Mouse (Mus musculus): ENCODE measurements around the gene Cdc34. TPM values are rescaled to one million over a fixed set of nuclear protein-coding genes. Genes with fewer than 3 reads are reported as not detected.

Gene Cdc34
- total RNA-seq (2014; rRNA removed; ENCODE audit: low replicate concordance) (162 and 183 TPM in 2 replicates), polyA plus RNA-seq (2015; fragmentation: Nextera tagmentation; extraction: Ambion mirVana) (115 and 120 TPM in 2 replicates)

- peak; percentile 99 for DNase-seq (ENCODE audit: low spot score)
- no peaks in the 10 kb centered on the region for H3K27me3 ChIP-seq (ENCODE audit: control insufficient read depth, insufficient read depth, low read length)
- H3K4me1 ChIP-seq (ENCODE audit: control insufficient read depth, insufficient read depth): peaks cover 25% of the 10 kb centered on the region
- ATAC-seq (ENCODE audit: insufficient read depth, low read depth): peak; percentile 90
- H3K27ac ChIP-seq (ENCODE audit: low read depth): peak within 1 kb of the TSS; percentile 96
- no peaks in the 10 kb centered on the region for H3K9me3 ChIP-seq (replicated peaks; ENCODE audit: control insufficient read depth, low read length)
- H3K9ac ChIP-seq (replicated peaks; ENCODE audit: low read depth, low read length): peak within 1 kb of the TSS; percentile 94
- H3K4me3 ChIP-seq (ENCODE audit: low read depth, low read length): peak within 1 kb of the TSS; percentile 90
- under 1% methylated on average over 78 of the region's 84 CpGs for WGBS
- peak within 1 kb of the TSS; percentile 88 for H3K4me2 ChIP-seq (ENCODE audit: low read depth, low read length)
- H3K36me3 ChIP-seq (replicated peaks; ENCODE audit: control insufficient read depth, insufficient read depth, low read length): peaks cover 23% of the 10 kb centered on the region
- peak; percentile 14; the same call in 1 of the 2 replicates for TF ChIP-seq CTCF (IDR thresholded peaks at IDR 0.05; ENCODE audit: low read depth)
- TF ChIP-seq EP300 (IDR thresholded peaks at IDR 0.05; ENCODE audit: low read depth): no peak; the same call in 1 of the 2 replicates
Measured at GRCm38 (mm10) chr10:79681591-79682245, at the start of gene Cdc34. TSS of gene Cdc34 (plus strand) at chr10:79682195.

- DNase-seq (ENCODE audit: low spot score) (no peak), ATAC-seq (ENCODE audit: insufficient read depth, low read depth) (no peak)
- TF ChIP-seq EP300 (IDR thresholded peaks at IDR 0.05; ENCODE audit: low read depth) (no peak), CTCF (IDR thresholded peaks at IDR 0.05; ENCODE audit: low read depth) (no peak)
- H3K9me3 ChIP-seq (replicated peaks; ENCODE audit: control insufficient read depth, low read length): no peaks in the 10 kb centered on the region
- no peak overlapping the region for H3K9ac ChIP-seq (replicated peaks; ENCODE audit: low read depth, low read length)
- H3K36me3 ChIP-seq (replicated peaks; ENCODE audit: control insufficient read depth, insufficient read depth, low read length): no peaks in the 10 kb centered on the region
- no peak overlapping the region for H3K27ac ChIP-seq (ENCODE audit: low read depth)
- H3K4me3 ChIP-seq (ENCODE audit: low read depth, low read length): no peak overlapping the region
- no peak overlapping the region for H3K4me2 ChIP-seq (ENCODE audit: low read depth, low read length)
- peaks cover 23% of the 10 kb centered on the region for H3K27me3 ChIP-seq (ENCODE audit: control insufficient read depth, insufficient read depth, low read length)
- WGBS: 72% methylated on average over 17 of the region's 17 CpGs
- no peaks in the 10 kb centered on the region for H3K4me1 ChIP-seq (ENCODE audit: control insufficient read depth, insufficient read depth)
Measured at GRCm38 (mm10) chr10:79633006-79633777, 48.8 kb upstream of the Cdc34 start.

DNA sequence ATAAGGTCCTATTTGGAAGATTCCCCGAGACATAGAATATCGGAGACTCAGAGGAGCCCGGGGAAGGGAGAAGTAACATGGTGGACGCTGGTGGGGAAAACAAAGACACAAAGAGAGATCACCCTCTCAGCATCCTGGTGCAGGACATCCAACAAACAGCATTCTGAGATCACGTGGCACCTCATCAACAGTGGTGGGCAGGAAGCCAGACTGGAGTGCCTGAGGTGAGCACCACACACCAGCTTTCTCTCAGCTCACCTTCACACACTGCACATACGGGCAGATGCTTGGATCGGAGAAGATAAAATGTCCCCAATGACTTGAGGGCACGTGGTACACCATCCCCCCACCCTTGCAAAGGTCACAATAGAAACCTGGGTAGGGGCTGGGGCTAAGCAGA, 45.7 kb upstream of the Cdc34 start:
- H3K9ac ChIP-seq (replicated peaks; ENCODE audit: low read depth, low read length): no peak overlapping the region
- peaks cover 43% of the 10 kb centered on the region for H3K27me3 ChIP-seq (ENCODE audit: control insufficient read depth, insufficient read depth, low read length)
- no peaks in the 10 kb centered on the region for H3K36me3 ChIP-seq (replicated peaks; ENCODE audit: control insufficient read depth, insufficient read depth, low read length)
- DNase-seq (ENCODE audit: low spot score) (no peak), ATAC-seq (ENCODE audit: insufficient read depth, low read depth) (no peak)
- H3K9me3 ChIP-seq (replicated peaks; ENCODE audit: control insufficient read depth, low read length): no peaks in the 10 kb centered on the region
- H3K4me1 ChIP-seq (ENCODE audit: control insufficient read depth, insufficient read depth): no peaks in the 10 kb centered on the region
- WGBS: 82% methylated on average over 8 of the region's 8 CpGs
- no peak overlapping the region for H3K4me2 ChIP-seq (ENCODE audit: low read depth, low read length)
- TF ChIP-seq EP300 (IDR thresholded peaks at IDR 0.05; ENCODE audit: low read depth) (no peak), CTCF (IDR thresholded peaks at IDR 0.05; ENCODE audit: low read depth) (no peak)
- H3K27ac ChIP-seq (ENCODE audit: low read depth): no peak overlapping the region
- H3K4me3 ChIP-seq (ENCODE audit: low read depth, low read length): no peak overlapping the region

GRCm38 (mm10) chr10:79637128-79638110, 44.6 kb upstream of the Cdc34 start, which contains the start of gene Shc2:
TSS of gene Shc2 (minus strand) at chr10:79637918.
- WGBS: under 1% methylated on average over 86 of the region's 116 CpGs
- peak within 1 kb of the TSS; percentile 46 for H3K9ac ChIP-seq (replicated peaks; ENCODE audit: low read depth, low read length)
- no peaks in the 10 kb centered on the region for H3K36me3 ChIP-seq (replicated peaks; ENCODE audit: control insufficient read depth, insufficient read depth, low read length)
- peak within 1 kb of the TSS; percentile 67 for H3K4me3 ChIP-seq (ENCODE audit: low read depth, low read length)
- no peak within 1 kb of the TSS for H3K27ac ChIP-seq (ENCODE audit: low read depth)
- peaks cover 43% of the 10 kb centered on the region for H3K27me3 ChIP-seq (ENCODE audit: control insufficient read depth, insufficient read depth, low read length)
- no peaks in the 10 kb centered on the region for H3K4me1 ChIP-seq (ENCODE audit: control insufficient read depth, insufficient read depth)
- ATAC-seq (ENCODE audit: insufficient read depth, low read depth) (peak; percentile 32; the same call in 1 of the 2 replicates), DNase-seq (ENCODE audit: low spot score) (no peak)
- no peaks in the 10 kb centered on the region for H3K9me3 ChIP-seq (replicated peaks; ENCODE audit: control insufficient read depth, low read length)
- peak within 1 kb of the TSS; percentile 97 for H3K4me2 ChIP-seq (ENCODE audit: low read depth, low read length)
- TF ChIP-seq CTCF (IDR thresholded peaks at IDR 0.05; ENCODE audit: low read depth) (no peak), EP300 (IDR thresholded peaks at IDR 0.05; ENCODE audit: low read depth) (no peak)
